Mouse (Mus musculus) CH12.LX (cell line): ENCODE data around the gene Timm44.

ENCODE experiments used
- CTCF ChIP-seq, 2 experiments: IDR thresholded peaks in 1 of 2; conservative IDR thresholded peaks in 1 of 2; 2 replicates each; pipeline ENCODE4 v1.5.1; 2011 to 2012; ENCODE audit warnings: low read depth in 2 of 2, low read length in 2 of 2, improper control_type of control experiment in 1 of 2, inconsistent platforms in 1 of 2, mild to moderate bottlenecking in 1 of 2, moderate library complexity in 1 of 2
- EP300 ChIP-seq: IDR thresholded peaks from 2 replicates; pipeline ENCODE4 v1.6.1; 2011; ENCODE audit warnings: low read length, improper control_type of control experiment
- ETS1 ChIP-seq: conservative IDR thresholded peaks from 2 replicates; pipeline ENCODE4 v1.6.1; 2012; ENCODE audit warnings: low read depth, mild to moderate bottlenecking, inconsistent platforms, low read length, improper control_type of control experiment, moderate library complexity
- KAT2A ChIP-seq: IDR thresholded peaks from 2 replicates; pipeline ENCODE4 v1.6.1; 2012; ENCODE audit warnings: low read length, improper control_type of control experiment, inconsistent platforms; ENCODE audit not compliant: insufficient replicate concordance
- MXI1 ChIP-seq: IDR thresholded peaks from 2 replicates; pipeline ENCODE4 v1.6.1; 2011; ENCODE audit warnings: mild to moderate bottlenecking, low read depth, low read length, improper control_type of control experiment

DNA sequence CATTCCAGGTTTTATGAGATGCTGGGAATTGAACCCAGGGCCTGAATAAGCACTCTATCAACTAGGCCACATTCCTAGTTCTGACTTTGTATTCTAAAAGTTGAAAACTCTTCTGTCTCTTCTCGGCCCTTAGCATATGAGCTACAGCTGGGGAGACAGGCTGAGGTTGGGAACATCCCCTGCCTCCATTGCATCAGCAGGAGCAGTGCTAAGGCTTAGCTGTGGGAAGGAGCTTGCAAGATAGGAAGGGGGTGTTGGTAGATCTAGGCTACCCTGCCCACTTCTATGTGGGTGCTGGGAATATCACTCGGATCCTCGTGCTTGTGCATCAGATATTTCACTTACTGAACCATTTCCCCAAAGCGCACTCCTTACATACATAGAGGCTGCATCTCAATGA, 47.8 kb downstream of the Timm44 start:
- TF ChIP-seq CTCF (conservative IDR thresholded peaks at IDR 0.05 in 1 of 2, IDR thresholded peaks at IDR 0.05 in 1 of 2; ENCODE audit: low read depth in 2 of 2, low read length in 2 of 2) (no peak), ETS1 (no peak), MXI1 (no peak), EP300 (no peak), KAT2A (no peak)
